Mouse (Mus musculus) left cerebral cortex, adult 2 months (tissue): ENCODE measurements around the gene Alpk3. TPM values are rescaled to one million over a fixed set of nuclear protein-coding genes. Genes with fewer than 3 reads are reported as not detected.
A peak's percentile ranks its signal among the peaks of the same experiment; 100 is the strongest.

Experiments used
- DNase-seq, 2 experiments: peaks; one replicate each; pipeline ENCODE4 v3.0.0; 2021 to 2022; ENCODE audit warnings: low spot score in 2 of 2, mixed read lengths in 1 of 2; ENCODE audit errors: extremely low spot score in 1 of 2
- H3K27ac ChIP-seq: fragments of 200-600 bp; 2 replicates; pipeline ENCODE4 v1.8.1; 2022
- H3K4me3 ChIP-seq: fragments of 200-600 bp; 2 replicates; pipeline ENCODE4 v1.8.1; 2022
- CTCF ChIP-seq: fragments of 200-600 bp; IDR thresholded peaks from 2 replicates; pipeline ENCODE4 v1.8.1; 2022; ENCODE audit warnings: antibody characterized with exemption, mild to moderate bottlenecking, moderate library complexity
- intact Hi-C: fragments of 180-260 bp; cut with DNase I; formaldehyde crosslinking; loops from one replicate; pipeline ENCODE4 v1.15.1; 2025
- total RNA-seq, 2 experiments: library from RNA; stranded (reverse); gene quantifications; 2 replicates each; pipeline ENCODE4 v1.2.3; 2021

Gene Alpk3
- total RNA-seq, 2 experiments from 2014 or later, result 0.30 to 0.54 TPM

DNA sequence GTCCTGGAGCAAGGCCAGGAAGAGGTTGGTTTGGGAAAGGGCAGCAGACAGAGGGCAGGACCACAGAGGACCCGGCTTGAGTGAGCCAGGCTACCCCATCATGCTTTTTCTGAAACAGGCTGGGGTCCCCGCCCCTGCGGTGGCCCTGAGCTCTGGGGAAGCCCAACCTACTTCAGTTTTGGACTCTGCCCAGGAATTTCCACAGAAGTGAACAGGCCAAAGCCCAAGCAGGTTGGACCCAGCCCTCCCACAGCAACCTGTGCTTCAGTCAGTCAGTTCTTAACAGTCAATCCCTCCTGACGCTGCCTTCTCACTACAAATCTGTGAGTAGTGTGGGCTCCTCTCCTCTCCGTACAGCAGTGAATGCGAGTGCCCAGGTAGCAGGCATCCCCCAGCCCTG lies 57.2 kb downstream of the Alpk3 start, which contains the start of gene Slc28a1:
TSS of gene Slc28a1 (plus strand) at position 245 of the 400 bp plus-strand sequence.
- TF ChIP-seq CTCF, result no peak
- no peak within 1 kb of the TSS for H3K27ac ChIP-seq
- intact Hi-C loops, result no loop called here
- no peak within 1 kb of the TSS for H3K4me3 ChIP-seq
- DNase-seq, result no peak

DNA sequence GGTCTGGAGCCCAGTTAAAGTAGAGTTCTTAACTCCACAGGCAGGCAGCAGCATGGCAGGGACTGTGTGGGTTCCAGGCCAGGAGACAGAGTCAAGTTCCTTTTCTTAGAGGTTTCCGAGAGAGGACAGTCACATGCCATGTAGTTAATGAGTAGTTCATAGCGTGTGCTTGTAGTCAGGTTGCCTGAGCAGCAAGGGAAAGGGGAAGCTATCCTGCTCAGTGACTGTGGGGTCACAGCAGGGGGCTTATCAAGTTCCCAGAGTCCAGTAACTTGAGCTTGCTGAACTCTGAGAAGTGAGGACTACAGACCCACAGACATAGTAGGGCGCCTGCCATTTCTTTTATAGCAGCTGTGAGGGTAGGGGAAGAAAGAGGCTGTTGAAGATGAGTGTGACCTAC lies 63.7 kb downstream of the Alpk3 start:
- no peak overlapping the region for H3K27ac ChIP-seq
- H3K4me3 ChIP-seq, result no peak overlapping the region
- DNase-seq, result no peak
- no peak for TF ChIP-seq CTCF
- intact Hi-C loops, result no loop called here

DNA sequence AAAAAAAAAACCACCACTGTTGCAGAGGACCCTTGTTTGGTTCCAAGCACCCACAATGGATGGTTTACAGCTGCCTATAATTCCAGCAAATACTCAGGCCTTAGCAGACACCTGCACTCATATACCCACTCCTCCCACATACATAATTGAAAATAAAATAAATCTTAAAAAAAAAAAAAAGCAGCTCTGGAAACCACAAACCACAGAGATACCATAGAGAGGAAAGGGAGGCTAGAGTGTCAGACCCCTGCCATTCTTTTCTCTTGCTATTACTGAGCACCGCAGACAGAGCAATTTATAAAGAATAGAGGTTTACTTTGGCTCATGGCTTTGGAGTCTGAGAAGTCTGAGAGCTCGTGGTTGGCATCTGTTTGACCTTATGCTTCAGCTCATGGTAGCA lies 65.4 kb downstream of the Alpk3 start:
- Histone ChIP-seq H3K4me3 (no peak overlapping the region), H3K27ac (no peak overlapping the region)
- no peak for TF ChIP-seq CTCF
- no peak for DNase-seq
- intact Hi-C loops, result no loop called here

- no peak for TF ChIP-seq CTCF
- no peak for DNase-seq
Measured at GRCm38 (mm10) chr7:81123553-81123952, 66.2 kb downstream of the Alpk3 start.

DNA sequence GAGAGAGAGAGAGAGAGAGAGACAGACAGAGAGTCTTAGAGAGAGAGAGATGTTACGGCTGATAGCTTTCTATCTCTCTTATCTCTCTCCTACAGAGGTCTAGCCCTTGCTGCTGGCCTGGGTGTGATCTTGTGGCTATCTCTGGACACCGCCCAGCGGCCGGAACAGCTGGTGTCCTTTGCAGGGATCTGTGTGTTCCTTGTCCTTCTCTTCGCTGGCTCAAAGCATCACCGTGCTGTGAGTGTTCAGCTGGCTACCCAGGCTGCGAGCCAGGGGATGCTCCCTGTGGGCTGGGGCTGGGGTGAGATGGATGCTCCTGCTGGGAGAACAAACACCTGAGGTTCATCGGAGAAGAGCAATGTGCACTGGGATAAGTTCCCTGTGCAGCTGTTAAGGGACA lies 67.4 kb downstream of the Alpk3 start:
- TF ChIP-seq CTCF, result no peak
- Histone ChIP-seq H3K27ac (no peak overlapping the region), H3K4me3 (no peak overlapping the region)
- intact Hi-C loops, result no loop called here
- no peak for DNase-seq

More at GRCm38 (mm10) chr7:81123553-81123952, 66.2 kb downstream of the Alpk3 start:
- H3K27ac ChIP-seq, result no peak overlapping the region
- no peak overlapping the region for H3K4me3 ChIP-seq
- intact Hi-C loops, result no loop called here

GRCm38 (mm10) chr7:81125215-81126175 lies 68.1 kb downstream of the Alpk3 start:
- intact Hi-C loops, result no loop called here
- DNase-seq, result no peak
- H3K4me3 ChIP-seq, result no peak overlapping the region
- no peak for TF ChIP-seq CTCF
- no peak overlapping the region for H3K27ac ChIP-seq

DNA sequence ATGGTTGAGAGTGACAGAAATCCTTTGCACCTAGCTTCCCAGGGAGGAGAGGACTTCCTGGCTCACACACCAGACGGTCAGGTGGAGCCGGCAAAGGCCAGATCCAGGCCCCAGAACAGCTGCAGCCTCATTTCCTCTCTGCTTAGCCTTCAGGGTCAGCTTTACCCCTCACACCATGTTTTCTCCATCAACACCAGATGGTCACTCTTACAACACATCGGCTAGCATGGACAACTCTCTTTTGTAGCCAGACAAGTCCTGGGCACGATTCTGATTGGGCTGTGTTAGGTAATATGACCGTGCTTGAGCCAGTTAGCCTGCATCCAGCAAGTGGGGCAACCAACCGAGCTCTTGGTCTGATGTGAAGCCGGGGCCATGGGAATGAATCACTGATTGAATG lies 74.5 kb downstream of the Alpk3 start:
- intact Hi-C loops, result loop anchor here (5.0 kb wide), 1 partner anchor 140 kb away; the partner anchor contains the start of gene Zfp592
- DNase-seq, result no peak
- Histone ChIP-seq H3K27ac (no peak overlapping the region), H3K4me3 (no peak overlapping the region)
- TF ChIP-seq CTCF, result no peak

- DNase-seq, result no peak
- no peak overlapping the region for H3K4me3 ChIP-seq
- no peak for TF ChIP-seq CTCF
- H3K27ac ChIP-seq, result no peak overlapping the region
- intact Hi-C loops, result loop anchor here (5.0 kb wide), 1 partner anchor 141 kb away; the partner anchor contains the start of gene Zfp592
Measured at GRCm38 (mm10) chr7:81132851-81133279, 75.5 kb downstream of the Alpk3 start.

DNA sequence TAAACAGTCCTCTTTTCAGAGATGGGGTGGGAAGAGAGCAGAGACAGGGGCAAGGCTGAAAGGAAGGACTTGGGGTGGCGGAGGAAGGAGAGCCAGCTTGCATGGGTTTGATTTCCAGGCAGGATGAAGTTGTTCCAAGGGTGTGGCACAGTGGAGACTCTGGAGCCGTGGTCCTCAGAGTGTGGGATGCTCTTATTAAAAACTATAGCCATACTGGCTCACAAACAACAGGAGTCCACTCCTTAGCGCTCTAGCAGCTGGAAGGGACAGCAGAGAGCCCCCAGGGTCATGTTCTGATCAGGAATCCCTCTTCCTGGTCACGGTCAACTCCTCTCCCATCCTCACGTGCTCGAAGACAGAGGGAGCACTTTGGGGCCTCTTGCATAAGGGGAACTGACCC lies 76.0 kb downstream of the Alpk3 start:
- H3K4me3 ChIP-seq, result no peak overlapping the region
- intact Hi-C loops, result loop anchor here (5.0 kb wide), 1 partner anchor 141 kb away; the partner anchor contains the start of gene Zfp592
- no peak overlapping the region; the same call in 1 of the 2 replicates for H3K27ac ChIP-seq
- DNase-seq, result no peak
- TF ChIP-seq CTCF, result no peak

- DNase-seq, result no peak
- H3K27ac ChIP-seq, result no peak overlapping the region; the same call in 1 of the 2 replicates
- TF ChIP-seq CTCF, result no peak
- H3K4me3 ChIP-seq, result no peak overlapping the region
- intact Hi-C loops, result loop anchor here (5.0 kb wide), 1 partner anchor 142 kb away; the partner anchor contains the start of gene Zfp592
Measured at GRCm38 (mm10) chr7:81133941-81134340, 76.5 kb downstream of the Alpk3 start.

- peak; percentile 34 for TF ChIP-seq CTCF
- DNase-seq, result peak; percentile 52 to 67
- Histone ChIP-seq H3K27ac (peak overlapping the region; percentile 47; the same call in 1 of the 2 replicates), H3K4me3 (peak overlapping the region; percentile 27; the same call in 1 of the 2 replicates)
- intact Hi-C loops, result loop anchor here (5.0 kb wide), 1 partner anchor 142 kb away; the partner anchor contains the start of gene Zfp592
Measured at GRCm38 (mm10) chr7:81134614-81135067, 77.2 kb downstream of the Alpk3 start.

- Histone ChIP-seq H3K4me3 (no peak overlapping the region), H3K27ac (no peak overlapping the region)
- DNase-seq, result no peak
- TF ChIP-seq CTCF, result no peak
- intact Hi-C loops, result no loop called here
Measured at GRCm38 (mm10) chr7:81137292-81137691, 79.9 kb downstream of the Alpk3 start.
